Mouse (Mus musculus) ES-E14 (cell line): ENCODE measurements around the gene Flnb.

Experiments
- CHD2 ChIP-seq: IDR thresholded peaks from 2 replicates; pipeline ENCODE4 v1.6.1; 2014; ENCODE audit warnings: mild to moderate bottlenecking, low read depth, low read length, inconsistent platforms
- MAFK ChIP-seq: IDR thresholded peaks from 2 replicates; pipeline ENCODE4 v1.6.1; 2014; ENCODE audit warnings: mild to moderate bottlenecking, low read depth, low read length, inconsistent platforms; ENCODE audit not compliant: insufficient read depth

- no peak for TF ChIP-seq MAFK
- TF ChIP-seq CHD2, result no peak
Measured at GRCm38 (mm10) chr14:7807711-7808110, 10.0 kb upstream of the Flnb start.
